Mouse (Mus musculus) embryo, embryonic 11 days (tissue): ENCODE results near the gene Pdxk.

Experiments
- DNase-seq: peaks from one replicate; pipeline ENCODE4 v3.0.0-alpha.2; 2015

Gene Pdxk

DNA sequence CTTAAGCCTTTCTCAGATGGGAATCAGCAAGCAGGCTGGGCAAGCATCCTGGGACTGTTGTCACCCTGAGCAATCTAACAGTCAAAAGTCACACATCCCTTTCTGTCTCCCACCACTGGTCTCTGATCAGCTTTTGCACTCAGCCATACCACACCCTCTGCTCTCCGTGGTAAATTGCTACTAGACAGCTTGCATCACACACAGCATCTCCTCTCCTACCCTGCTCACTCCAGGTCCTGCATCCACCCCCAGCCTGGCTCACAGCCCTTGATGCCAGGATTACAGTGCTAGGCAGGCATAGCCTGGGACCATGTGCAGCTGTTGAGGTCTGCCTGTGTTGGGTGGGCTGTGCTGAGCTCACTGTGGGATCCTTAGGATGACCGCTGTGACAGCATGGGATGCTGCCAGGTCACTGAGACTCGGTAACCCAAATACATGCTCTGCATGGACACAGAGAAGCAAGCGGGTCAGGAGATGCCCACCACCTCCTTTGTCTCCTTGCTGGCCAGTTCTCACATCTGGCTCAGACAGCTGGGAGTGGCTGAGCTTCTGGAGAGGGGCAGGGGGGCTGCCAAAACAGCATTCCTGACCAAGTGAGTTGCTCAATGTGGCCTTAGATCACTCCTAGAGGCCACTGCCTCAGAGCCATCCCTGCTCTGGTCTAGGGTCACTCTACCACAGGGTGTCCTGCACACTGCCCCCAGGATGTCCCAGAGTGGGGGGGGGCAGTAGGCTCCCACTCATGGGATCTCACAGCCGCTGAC lies 6.2 kb downstream of the Pdxk start:
- no peak for DNase-seq

DNA sequence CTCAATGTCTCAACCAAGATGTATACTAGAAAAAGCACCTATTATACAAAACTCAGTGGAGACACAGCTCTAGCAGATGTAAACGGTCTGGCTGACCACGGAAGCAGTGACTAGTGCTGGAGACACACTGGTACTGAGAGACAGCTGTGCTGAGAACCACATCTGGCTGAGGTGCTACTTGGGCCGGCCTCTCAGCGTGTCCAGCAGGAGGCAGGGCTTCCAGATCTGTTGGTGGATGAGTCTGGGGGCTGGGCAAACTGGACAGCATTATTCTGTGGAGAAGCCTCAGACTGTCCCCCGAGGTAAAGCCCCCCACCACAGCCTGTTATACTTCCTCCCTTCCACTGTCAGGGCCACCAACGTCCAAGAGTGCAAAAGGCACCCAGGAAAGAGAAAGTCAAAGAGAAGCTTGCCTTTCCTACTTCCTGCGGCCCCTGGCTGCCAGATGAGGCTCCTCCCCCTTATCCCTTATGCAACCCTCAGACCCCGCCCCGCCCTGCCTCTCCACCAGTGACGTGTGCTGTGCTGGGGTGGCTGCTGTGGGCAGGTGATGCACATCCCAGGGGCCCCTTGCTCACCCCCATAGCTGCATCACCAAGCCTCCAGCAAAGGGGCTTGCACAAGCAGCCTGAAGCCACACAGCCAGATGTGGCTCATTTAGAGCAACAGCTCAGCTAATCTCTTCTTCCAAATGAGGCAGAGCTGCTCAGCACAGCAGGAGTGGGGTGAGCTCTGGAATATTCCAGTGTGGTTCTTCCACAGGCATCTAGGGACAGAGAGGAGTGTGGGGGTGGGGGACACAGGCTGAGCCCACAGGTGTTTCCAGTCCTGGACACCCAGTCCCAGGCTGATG lies 7.1 kb downstream of the Pdxk start:
- DNase-seq: peak; percentile 43

DNA sequence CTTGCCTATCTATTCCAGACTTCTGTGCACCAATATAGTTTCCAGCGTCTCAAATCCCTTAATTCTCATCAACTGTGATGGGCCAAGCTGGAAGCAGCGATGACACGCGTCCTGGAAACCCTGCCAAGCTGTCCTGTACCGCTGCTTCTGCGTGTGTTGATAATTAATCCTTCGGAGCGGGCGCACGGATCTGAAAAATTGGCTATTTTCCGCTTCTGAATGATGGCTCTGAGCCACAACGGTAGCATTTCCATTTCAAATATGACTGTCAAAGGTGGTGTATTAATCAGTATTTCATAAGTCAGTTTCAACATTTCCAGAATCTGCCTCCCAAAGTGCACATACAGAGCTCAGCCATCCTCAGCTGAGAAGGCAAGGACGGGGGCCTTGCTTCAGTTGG lies 8.1 kb downstream of the Pdxk start:
- DNase-seq: no peak

DNA sequence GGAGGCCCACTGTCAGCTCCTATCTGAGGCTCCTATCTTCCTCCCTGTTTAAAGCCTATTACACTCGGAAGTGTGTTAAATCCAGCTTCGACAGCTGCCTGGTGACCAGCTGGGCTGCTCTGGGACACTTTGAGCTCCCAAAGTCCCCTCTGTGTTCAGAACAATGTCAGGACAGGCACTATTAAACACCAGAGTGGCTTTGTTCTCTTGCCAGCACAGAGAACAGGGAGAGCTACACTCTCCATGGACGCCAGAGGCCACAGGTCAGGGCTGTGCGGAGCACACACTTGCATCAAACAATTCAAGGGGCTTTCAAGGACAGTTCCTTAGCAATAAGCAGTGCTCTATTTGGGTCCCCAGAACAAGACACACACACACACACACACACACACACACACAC lies 12.1 kb downstream of the Pdxk start:
- DNase-seq: peak; percentile 26

DNA sequence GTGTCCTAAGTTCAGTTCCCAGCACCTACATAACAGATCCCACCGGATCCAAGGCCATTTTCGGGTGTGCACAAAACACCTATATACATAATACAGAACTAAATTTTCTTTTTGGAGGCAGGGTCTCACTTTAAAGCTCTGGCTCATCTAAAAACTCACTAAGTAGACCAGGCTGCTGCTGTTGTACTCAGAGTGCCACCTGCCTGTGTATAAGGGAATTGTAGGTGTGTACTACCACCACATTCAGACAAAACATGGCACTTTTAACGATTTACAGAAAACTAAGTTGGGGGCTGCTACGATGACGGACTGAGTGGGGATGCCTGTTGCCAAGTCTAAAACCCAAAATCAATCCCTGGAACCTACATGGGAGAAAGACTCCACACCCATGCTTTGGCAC lies 14.0 kb downstream of the Pdxk start:
- no peak for DNase-seq

DNA sequence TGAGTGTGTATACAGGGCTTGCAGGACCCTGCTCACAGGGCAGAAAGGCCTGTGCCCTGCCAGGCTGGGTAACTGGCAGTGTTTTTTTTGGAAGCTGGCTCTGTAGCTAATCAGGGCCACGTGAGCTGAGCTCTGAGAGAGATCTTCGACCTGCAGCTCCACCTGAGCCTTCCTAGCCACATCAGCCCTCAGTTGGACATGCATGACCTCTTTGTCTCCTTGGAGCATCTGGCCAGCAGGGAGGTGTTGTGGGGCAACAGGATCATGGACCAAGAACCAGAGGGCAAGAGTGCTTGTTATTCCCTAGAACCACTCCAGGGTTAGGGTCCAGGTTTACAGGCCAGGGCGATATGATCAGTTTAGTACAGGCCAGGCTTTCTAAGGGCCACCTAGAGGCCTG lies 17.4 kb downstream of the Pdxk start:
- DNase-seq: no peak

DNA sequence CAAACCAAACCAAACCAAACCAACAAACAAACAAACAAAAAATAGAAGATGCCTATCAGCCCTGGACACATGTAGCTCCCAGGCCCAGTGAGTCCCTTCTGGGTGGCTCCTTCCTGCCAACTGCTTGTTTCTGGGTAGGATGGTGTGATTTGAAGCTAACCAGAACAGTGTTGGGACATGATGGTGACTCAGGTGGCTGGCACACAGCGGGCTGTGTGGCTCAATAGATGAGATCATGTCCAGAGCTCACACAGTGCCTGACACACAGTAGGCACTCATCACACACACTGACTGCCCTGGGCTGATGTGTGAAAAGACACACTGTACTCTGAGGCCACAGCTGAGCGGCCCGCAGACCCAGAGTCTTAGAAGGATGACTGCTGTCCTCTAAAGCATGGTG lies 18.6 kb downstream of the Pdxk start:
- no peak for DNase-seq

DNA sequence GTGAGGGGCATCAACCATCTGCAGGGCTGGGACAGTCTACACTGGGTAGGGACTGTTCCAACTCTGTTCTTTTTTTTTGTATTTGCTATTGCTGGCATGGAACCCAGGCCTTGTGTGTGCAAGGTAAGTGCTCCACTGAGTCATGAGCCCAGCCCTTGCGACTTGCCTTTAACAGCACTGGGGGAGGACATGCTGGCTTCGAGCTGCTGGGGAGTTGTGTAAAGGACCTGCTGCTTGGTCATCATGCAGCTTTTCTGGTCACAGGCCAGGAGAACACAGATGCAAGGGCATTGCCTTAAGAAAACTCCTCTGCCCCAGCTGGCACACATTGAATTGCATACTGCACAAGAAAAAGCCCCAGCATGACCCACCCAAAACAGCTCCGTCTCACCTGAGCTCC lies 22.5 kb downstream of the Pdxk start:
- no peak for DNase-seq

DNA sequence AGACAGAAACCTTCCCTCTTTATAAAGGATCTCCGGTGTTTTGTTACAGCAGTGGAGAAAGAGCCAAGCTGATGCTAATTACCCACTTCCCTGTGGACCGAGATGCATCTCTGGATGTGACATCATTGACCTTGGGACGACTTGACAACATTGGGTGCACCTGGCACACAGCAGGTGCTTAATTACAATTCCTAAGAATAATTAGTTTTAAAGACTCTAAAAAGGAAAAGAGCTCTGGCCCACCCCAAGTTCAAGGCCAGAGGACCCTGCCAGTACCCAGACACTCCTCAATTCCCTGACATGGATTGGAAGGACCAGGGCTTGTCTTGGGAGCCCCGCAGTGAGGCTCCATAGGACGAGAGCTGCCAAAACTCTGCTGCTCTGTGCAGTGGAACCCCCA lies 23.2 kb downstream of the Pdxk start:
- DNase-seq: no peak

DNA sequence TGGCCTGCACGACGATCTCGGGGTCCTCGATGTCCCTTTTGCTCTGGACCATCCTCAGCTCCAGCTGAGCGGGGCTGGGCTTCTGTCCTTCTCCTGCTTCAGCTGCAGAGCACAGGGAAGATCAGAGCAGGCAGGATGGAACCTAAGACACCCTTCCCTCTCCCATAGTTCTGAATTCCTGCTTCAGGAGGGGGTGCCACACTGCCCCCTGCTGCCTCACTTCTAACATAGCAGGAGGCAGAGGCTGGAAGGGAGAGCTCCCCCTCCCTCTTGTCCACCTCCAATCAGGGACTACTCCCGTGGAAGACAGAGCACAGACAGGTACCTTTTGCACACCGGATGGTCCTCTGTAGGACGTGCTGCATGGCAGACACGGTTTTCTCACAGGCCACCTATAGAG lies 24.0 kb downstream of the Pdxk start:
- peak; percentile 34 for DNase-seq

DNA sequence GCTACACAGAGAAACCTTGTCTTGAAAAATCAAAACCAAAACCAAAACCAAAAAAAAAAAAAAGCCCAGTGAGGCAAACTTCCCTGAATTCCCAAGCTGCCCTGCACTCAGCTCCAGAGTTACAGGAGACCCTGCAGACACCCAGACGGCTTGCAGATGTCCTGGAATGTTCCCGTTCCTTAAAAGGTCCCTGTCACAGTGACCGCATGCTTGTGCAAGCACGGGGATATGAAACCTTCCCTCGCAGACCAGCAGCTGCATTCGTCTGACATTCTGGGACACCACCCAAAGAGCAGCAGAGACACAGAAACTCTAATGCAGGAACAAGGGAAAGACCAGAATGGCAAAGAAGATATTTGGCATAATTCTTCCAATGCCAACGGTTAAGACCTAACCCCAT lies 24.8 kb downstream of the Pdxk start:
- DNase-seq: no peak

DNA sequence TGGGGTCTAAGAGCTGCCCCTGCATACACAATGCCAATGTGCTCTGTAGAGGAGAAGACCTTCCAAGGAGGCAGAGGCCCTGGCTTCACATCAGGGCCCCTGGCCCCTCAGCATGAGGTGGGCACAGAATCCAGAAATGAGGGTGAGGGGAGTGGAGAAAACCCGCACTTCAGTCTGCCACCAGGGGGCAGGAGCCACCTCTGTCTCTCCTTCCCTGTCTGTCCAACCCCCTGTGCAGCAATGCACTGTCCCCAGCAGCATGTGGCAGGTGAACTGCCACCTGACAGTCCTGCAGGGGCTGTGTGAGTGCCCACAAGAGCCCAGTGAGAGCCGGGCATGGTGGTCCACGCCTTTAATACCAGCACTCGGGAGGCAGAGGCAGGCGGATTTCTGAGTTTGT lies 25.2 kb downstream of the Pdxk start:
- peak; percentile 42 for DNase-seq

DNA sequence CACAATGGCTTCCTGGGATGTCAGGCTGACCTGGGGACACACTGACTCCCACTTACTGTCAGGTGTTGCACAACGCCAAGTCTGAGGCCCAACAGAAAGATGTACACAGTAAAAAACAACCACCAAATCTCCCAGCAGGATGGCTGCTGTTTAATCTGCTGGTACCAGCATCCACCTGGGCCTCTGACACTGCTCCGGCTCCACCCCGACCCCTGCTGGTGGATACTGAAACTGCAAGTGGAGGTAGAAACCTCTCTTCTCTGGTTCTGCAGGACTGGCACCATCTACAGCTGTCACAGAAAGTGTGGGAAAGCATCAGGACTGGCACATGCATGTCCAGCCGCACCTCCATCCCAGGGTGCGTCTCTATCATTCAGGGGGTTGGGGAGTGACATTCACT lies 26.7 kb downstream of the Pdxk start:
- DNase-seq: peak; percentile 73

DNA sequence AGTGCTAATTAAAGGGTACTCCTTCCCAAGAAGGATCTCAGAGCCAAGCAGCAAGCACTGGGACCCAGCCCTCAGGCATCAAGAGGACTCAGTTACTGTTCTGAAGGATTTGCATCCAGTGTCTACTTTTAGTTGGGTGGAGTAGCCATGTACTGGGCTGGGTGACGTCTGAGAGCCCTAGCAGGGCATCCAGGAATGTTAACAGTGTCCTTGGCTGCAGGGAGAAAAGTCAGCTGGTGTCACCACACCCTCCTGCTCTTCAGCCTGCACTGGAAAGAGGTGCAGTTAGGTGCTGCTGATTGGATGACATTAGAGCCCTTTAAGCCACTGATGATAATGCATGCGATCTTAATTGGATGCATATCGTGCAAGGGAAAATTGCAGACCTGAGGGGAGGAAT lies 31.9 kb downstream of the Pdxk start:
- DNase-seq: no peak

DNA sequence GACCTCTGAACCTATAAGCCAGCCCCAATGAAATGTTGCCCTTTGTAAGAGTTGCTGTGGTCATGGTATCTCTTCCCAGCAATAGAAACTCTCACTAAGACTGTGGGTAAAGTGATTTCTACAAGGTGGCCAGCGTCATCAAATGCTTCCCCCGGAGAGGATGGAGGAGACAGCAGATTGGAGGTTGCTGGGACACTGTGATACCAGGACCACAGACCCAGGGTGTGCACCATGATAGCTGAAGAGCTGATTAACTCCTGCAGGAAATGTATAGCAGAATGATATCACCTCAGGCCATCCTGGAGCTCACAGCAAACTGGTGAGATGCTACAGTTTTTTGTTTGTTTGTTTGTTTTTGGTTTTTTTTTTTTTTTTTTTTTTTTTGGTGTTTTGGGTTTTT lies 35.0 kb downstream of the Pdxk start:
- DNase-seq: no peak

DNA sequence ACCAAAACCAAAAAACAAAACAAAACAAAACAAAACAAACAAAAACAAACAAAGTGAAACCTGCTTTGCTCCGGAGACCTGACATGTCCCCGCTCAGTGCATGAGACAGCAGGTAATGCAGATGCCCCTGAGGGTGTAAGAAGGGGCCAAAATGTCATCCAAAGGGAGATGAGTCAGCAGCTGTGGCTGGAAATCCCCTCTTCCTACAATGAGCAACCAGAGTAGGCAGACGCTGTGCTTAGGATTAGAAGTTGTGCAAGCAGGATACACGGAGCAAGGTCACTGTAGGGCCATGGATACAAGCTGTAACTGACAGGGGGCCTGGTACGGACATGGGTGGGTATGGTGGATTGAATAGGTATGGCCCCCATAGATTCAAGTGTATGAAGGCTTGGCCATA lies 35.6 kb downstream of the Pdxk start:
- no peak for DNase-seq

DNA sequence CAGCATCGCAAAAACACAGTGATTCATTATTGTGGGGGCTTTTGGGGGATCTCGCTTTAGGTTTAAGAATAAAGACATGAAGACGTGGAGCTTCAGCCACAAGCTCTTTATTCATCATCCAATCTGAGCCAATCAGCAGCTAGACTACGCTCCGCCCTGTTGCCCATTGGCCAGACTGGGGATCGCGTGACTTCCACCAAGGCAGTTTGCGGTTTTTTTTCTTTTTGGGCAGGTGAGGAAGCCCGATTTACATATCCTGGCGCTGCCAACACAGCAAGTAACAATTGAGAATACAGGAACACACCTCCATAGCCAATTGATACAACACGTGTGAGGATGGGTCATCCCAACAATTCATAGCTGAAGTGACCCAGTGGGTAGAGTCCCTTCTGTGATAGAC lies 36.7 kb downstream of the Pdxk start:
- no peak for DNase-seq

DNA sequence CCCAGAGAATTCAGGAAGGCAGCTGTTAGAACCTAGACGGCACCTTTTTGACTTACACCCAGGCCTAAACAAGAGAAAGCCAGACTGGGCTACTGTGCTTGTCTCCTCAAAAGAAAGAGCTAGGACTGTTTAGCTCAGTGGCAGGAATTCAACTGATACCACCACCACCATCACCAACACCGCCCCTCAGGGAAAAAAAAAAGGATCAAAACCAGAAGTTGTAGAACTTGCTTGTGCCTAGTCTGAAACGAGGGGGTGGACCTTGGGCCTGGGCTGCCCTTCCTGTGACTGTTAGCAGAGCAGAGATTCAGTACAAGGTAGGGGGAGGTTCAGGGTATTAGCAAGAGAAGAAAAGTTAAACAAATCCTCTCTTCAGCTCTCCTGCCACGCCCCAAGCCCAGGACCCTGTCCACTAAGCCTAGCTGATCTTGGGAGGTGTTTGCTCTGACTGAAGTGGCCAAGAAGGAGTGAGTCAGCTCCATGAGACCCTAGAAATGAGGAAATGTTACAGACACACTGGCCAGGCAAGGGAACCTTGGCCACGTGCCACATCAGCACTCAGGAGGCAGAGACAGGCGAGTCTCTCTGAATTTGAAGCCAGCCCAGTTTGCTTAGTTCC lies 38.5 kb downstream of the Pdxk start:
- DNase-seq: peak; percentile 19

DNA sequence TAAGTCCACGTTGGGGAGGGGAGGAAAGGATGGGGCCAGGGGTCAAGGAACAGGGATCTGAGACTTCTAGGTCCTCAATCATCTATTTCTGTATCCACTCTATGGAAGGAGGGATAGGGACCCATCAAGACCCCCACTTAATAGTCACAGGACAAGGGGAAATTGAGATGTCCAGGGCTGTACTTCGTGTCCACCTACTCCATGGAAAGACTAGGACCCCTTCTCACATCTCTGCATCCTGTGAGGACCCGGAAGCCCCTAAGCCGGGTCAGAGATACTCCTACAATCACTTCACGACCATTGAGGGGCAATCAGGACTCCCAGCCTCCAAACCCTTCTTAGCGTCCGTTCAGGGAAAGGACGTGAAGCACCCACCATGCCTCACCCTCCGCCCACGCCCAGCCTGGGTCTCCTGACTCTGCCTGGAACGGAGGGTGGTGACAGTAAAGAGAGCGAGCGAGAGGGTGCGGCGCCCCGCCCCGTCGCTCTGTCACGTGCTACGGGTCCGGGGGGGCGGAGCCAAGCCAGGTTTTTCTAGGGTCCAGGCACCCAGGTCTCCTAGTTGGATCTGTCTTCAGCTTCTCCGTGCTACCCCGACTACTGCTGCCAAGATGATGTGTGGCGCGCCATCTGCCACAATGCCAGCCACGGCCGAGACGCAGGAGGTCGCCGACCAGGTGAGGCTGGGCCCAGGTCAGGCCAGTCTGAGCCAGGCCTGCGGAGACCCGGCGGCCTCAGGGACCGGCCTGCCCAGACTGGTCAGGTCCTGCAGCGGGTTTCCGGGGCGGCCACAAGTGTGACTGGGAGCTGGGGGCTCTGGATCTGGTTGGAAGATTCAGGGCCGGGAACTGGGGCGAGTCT lies 39.4 kb downstream of the Pdxk start, which contains the start of gene Cstb:
Cstb (plus strand) TSS at position 489 of the 861 bp plus-strand sequence.
- DNase-seq: peak; percentile 89

DNA sequence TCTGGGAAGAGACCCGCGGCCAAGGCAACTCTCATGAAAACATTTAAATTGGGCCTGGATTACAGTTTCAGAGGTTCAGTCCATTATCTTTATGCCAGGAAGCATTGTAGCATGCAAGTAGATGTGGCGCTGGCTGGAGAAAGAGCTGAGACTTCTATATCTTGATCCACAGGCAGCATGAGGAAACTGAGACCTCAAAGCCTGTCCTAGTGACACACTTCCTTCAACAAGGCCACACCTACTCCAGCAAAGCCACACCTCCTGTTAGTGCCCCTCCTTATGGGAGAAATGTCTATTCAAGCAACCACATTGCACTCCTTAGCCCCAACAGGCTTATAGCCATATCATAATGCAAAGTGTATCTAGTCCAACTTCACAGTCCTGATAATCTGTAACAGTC lies 42.2 kb downstream of the Pdxk start:
- no peak for DNase-seq

DNA sequence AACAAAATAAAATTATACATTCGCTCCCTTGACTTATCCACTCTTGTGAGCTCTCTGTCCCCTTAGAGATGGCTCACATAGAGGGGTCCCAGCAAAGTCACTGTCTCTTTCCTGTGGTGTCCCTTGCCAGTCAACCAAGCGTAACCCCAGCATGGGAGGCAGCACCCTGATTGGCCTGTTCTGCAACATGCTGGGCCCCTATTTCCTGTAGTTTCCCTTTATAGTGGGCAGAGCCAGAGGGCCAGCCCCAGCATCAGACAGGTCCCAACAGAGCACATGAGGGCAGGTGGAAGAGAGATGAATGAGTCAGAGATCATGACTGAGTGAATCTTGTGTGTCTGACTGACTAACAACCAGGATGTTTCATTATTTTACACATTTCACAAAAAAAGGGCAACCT lies 43.8 kb downstream of the Pdxk start:
- no peak for DNase-seq

DNA sequence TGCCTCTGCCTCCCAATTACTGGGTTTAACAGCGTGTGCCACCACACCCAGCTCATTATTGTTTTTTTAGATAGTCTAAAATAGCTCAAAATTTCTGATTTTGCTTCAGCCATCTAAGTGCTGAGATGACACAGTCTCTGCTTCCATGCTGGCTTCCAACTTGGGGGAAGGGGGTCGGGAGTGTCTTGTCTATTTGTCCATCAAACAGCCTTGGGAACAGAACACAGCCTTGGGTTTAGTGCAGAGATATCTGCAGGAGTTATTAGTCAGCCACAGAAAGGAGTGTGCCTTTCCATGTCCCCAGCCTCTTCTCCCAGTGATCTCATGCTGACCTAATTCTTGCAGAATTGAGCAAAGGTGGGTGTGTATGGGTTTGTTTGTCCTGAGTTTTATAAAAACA lies 46.0 kb downstream of the Pdxk start:
- DNase-seq: no peak

DNA sequence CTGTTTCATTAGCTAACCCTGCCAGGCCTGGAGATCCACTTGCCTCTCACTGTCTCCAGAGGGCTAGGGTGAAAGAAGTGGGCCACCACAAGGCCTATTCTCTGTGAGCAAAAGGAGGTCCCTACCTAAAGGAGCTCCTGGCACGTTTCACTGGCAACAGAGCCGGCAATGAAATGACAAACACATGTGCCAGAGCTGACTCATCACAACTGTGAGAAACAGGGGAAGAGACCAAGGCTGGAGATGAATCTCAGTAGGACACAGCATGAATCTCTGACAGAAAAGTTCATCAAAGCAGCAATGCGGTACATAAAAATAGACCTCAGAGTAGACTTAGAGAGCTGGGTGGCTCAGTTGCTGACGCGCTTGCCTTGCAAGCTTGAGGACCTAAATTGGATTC lies 46.9 kb downstream of the Pdxk start:
- no peak for DNase-seq
